In genomic region chr9:66732791-66733691, GRCm38 (mm10) we compare ENCODE assay signal across 8 mouse cellular contexts. TPM values are rescaled to one million over a fixed set of nuclear protein-coding genes. Genes with fewer than 3 reads are reported as not detected.
DNase-seq lines count a peak whose midpoint lies in the region; ATAC-seq and TF ChIP-seq lines count a peak whose summit lies in the region.

No protein-coding gene starts in this region.

- H3K9me3 ChIP-seq in forebrain, embryonic 16.5 days (ENCODE audit: control insufficient read depth, low read length) = no peaks in the 10 kb centered on the region
- H3K9me3 ChIP-seq in forebrain, embryonic 12.5 days = no peaks in the 10 kb centered on the region

- no peak for TF ChIP-seq CTCF in brain, embryonic 14.5 days (IDR thresholded peaks at IDR 0.05; ENCODE audit: borderline replicate concordance, extremely low read depth, insufficient read depth, insufficient read length)

- no peak overlapping the region for H3K27ac ChIP-seq in forebrain, embryonic 16.5 days (ENCODE audit: low read length)
- H3K27ac ChIP-seq in forebrain, embryonic 12.5 days = no peak overlapping the region

- no peak overlapping the region for H3K4me2 ChIP-seq in forebrain, embryonic 16.5 days (ENCODE audit: low read length)
- no peak overlapping the region for H3K4me2 ChIP-seq in forebrain, embryonic 12.5 days

- H3K4me3 ChIP-seq in forebrain, embryonic 16.5 days (replicated peaks; ENCODE audit: low read length) = no peak overlapping the region
- no peak overlapping the region for H3K4me3 ChIP-seq in forebrain, embryonic 12.5 days (replicated peaks)

- no peaks in the 10 kb centered on the region for H3K27me3 ChIP-seq in forebrain, embryonic 16.5 days (replicated peaks; ENCODE audit: control insufficient read depth, insufficient read depth, low read length)
- H3K27me3 ChIP-seq in forebrain, embryonic 12.5 days = no peaks in the 10 kb centered on the region

- peak; percentile 57 for DNase-seq in brain, embryonic 14.5 days (ENCODE audit: low read depth)
- peak; percentile 32 to 51 for DNase-seq in frontal cortex, postnatal 10 days (ENCODE audit: low spot score in 2 of 2)
- DNase-seq in kidney, postnatal 36 days = peak; percentile 73 to 76
- DNase-seq in ovary, postnatal 14 days (ENCODE audit: low spot score) = peak; percentile 17
- DNase-seq in spleen, postnatal 4 days (ENCODE audit: low spot score in 2 of 2) = no peak

- peaks cover 6% of the 10 kb centered on the region; the same call in 1 of the 2 replicates for H3K4me1 ChIP-seq in forebrain, embryonic 16.5 days (replicated peaks; ENCODE audit: control insufficient read depth, insufficient read depth, low read length)
- H3K4me1 ChIP-seq in forebrain, embryonic 12.5 days = 0 out of 2 replicates have a peak, but pooled peaks cover 3% of the 10 kb centered on the region

- WGBS in forebrain, embryonic 16.5 days = 52% methylated on average over 15 of the region's 15 CpGs
- WGBS in forebrain, embryonic 12.5 days = 57% methylated on average over 15 of the region's 15 CpGs

- ATAC-seq in forebrain, embryonic 16.5 days = 0 out of 2 replicates have a peak, but pooled peaks have one; percentile 38
- no peak for ATAC-seq in forebrain, embryonic 12.5 days (ENCODE audit: low FRiP score)
- ATAC-seq in megakaryocyte progenitor cell, adult 5-6 weeks (replicated peaks; ENCODE audit: poor library complexity) = no peak

- no peak overlapping the region for H3K9ac ChIP-seq in forebrain, embryonic 16.5 days (replicated peaks; ENCODE audit: low read depth, low read length)
- H3K9ac ChIP-seq in forebrain, embryonic 12.5 days = no peak overlapping the region

- no peak for TF ChIP-seq POLR2A in brain, embryonic 14.5 days (IDR thresholded peaks at IDR 0.05; ENCODE audit: borderline replicate concordance, extremely low read depth, insufficient read depth, insufficient read length, poor library complexity, severe bottlenecking)

- no peaks in the 10 kb centered on the region for H3K36me3 ChIP-seq in forebrain, embryonic 16.5 days (ENCODE audit: control insufficient read depth, insufficient read depth)
- no peaks in the 10 kb centered on the region for H3K36me3 ChIP-seq in forebrain, embryonic 12.5 days (replicated peaks)

RNA-seq across cellular contexts. Expression of gene Car12, which starts 19.6 kb away (rescaled TPM):
- polyA plus RNA-seq in forebrain, embryonic 16.5 days (2015; fragmentation: Nextera tagmentation; extraction: Ambion mirVana) = 3.3 and 4.4 TPM in 2 replicates
- 0.91 and 1.6 TPM in 2 replicates for polyA plus RNA-seq in forebrain, embryonic 12.5 days (2016; fragmentation: Nextera tagmentation; extraction: Ambion mirVana)
- 6.0 and 9.2 TPM in 2 replicates for polyA plus RNA-seq in brain, embryonic 14.5 days (2012; rRNA removed)
- total RNA-seq in megakaryocyte progenitor cell, adult 5-6 weeks (2015) = 2.3 and 2.7 TPM in 2 replicates
- total RNA-seq in megakaryocyte progenitor cell, adult 5-6 weeks (2017) = 1.2 and 2.4 TPM in 2 replicates

Comparison
In these comparisons a context has a peak if more than half of its experiments do, and no peak if none do; other contexts are left out.
1. DNase-seq: peak in brain, embryonic 14.5 days (single experiment), frontal cortex, postnatal 10 days (2 of 2), kidney, postnatal 36 days (2 of 2) and ovary, postnatal 14 days (single experiment); none in spleen, postnatal 4 days (0 of 2).